Mouse (Mus musculus): ENCODE data around the gene Rsph14.

DNA sequence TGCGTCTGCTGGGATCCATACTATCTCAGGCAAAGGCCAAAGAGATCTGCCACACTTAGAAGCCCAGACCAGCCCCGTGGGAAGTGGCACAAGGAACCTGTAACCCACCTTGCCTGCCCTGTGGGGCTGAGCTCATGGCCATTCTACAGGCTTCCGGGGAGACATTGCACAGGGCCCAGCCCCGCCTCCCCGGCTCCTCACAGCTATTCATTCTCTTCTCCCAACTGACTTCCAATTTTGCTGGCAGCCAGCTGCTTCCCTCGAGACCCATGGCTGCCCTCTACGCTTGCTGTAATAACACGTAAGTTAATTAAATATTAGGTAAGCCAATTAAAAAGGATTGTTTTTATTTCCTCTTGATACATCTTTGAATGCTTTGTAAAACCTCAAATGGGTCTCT lies 5.9 kb downstream of the Rsph14 start:
- TF ChIP-seq CTCF (IDR thresholded peaks at IDR 0.05; ENCODE audit: control insufficient read depth, insufficient read depth, insufficient read length) (no peak), USF1 (IDR thresholded peaks at IDR 0.05; ENCODE audit: low read depth) (no peak)

Data from C2C12 (cell line).